Mouse (Mus musculus) inflammation-experienced regulatory T-cells, adult 6 months (primary cell): ENCODE results near the gene Rtl8a. TPM values are rescaled to one million over a fixed set of nuclear protein-coding genes. Genes with fewer than 3 reads are reported as not detected.
"Not testable (repeated sequence)": the region's sequence is repeated elsewhere in the genome, so short reads cannot be mapped to it uniquely, and the experiment has no call there.

ENCODE experiments used
- ATAC-seq: one replicate; pipeline ENCODE4 v1.8.0; 2017
- polyA plus RNA-seq, 3 experiments: library from polyadenylated mRNA; unstranded; fragments of 100-300 nt; shearing (Covaris generic); gene quantifications; one replicate each; pipeline ENCODE4 v1.2.1; 2017

The Rtl8a gene
- 10 to 100 TPM; 10.8 to 16.7 (median 12.2) TPM for polyA plus RNA-seq

DNA sequence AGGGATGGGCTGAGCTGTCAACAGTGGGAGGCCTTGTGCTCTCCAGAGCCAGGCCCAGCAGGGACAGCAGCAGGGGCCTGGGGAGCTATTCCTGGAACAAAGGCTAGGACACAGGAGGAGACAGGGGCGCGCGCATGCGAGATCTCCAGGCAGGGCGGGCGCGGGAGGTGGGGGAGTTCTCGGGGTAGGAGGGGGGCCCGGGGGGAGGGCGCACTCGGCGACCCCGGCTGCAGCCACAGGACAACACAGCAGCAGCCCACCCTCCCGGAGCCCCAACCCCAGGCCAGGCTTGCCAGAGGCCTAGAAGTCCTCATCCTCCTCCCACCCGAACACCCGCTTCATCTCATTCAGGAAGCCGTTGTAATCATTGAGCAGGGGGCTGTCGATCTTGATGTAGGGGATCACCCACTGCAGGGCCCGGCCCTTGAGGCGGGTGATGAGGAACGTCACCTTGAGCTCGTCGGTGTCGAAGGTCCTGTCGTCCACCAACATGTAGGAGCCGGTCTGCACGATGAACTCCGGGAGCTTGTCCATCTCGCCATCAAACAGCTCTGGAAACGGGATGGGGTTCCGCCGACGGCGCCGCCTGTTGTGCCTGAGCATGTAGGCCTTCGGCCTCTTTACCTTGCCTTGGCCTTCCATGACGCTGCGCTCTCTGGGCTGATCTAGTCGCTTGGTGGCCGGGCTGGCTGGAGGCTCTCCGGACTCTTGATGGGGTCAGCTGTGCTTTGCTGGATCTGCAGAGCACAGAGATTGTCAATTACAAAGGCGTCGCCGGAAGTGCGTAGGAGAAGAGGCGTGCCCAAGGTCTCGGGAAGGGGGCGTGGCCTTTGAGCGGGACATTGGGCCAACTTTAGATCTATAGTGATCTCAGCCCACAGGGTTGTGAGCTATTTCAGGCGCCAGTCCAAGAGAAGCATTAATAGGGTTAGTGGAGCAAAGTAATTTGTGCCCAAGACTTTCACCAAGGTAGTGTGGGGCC, at the start of gene Rtl8a:
Gene Rtl8a, minus strand, starts transcription at position 703 of the 982 bp plus-strand sequence.
- peak; percentile 98 for ATAC-seq

DNA sequence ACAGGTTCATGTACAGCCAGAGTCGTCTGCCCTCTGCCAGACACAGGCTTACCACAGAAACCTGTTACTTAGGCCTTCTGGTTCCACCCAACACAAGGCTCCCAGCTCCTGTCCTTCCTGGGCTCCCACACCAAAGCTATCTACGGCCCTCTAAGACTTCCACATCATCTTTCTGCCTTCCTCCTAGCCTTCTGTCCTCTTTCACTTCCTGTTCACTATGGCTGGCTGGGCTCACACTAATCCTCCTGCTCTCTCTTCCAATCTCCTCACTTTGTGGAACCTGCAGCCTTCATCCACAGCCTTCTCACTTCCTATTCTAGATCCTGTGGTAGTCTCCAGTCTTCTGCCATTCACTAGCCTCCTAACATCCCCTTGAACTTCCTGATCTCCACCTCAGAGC, 49.7 kb upstream of the Rtl8a start:
- ATAC-seq, result no peak

DNA sequence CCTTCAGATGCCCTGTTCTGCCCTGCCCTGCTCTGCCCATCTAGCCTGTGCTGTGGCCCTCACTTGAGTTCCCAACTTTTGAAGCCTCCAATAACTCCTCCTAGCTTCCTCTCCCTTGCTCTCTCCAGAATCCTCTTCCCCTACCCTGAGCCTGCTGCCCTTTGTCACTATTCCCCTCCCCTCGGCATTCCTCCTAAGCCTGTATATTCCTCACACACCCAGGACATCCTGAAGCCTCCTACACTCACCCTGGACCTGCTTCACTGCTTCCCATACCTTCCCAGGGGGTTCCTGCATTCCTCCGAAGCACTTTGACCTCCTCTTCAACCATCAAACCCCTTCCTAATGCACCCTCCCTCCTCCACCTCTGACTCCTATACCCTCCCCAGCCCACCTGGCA, 48.6 kb upstream of the Rtl8a start:
- no peak for ATAC-seq

DNA sequence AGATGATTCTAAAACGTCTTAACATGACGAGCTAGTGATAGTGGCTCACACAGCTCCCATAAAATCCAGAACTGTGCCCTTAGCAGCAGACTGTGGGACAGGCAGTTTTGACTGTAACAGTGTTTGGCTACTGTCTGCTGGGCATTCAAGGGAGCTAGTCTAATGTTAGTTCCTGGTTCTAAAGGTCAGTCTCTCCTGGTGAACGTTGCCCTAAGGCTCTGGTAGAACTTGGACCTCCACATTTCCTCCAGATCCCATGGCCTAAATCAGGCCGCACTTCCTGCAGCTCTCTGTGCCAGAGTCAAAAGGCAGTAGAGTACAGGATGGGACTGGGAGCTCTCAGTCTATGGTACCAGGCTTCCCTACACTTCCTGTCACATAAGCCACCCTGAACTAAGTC, 41.2 kb upstream of the Rtl8a start:
- ATAC-seq, result not testable (repeated sequence)

- ATAC-seq, result not testable (repeated sequence)
These were observed 39.2 kb upstream of the Rtl8a start for GRCm38 (mm10) chrX:53682650-53683049.

DNA sequence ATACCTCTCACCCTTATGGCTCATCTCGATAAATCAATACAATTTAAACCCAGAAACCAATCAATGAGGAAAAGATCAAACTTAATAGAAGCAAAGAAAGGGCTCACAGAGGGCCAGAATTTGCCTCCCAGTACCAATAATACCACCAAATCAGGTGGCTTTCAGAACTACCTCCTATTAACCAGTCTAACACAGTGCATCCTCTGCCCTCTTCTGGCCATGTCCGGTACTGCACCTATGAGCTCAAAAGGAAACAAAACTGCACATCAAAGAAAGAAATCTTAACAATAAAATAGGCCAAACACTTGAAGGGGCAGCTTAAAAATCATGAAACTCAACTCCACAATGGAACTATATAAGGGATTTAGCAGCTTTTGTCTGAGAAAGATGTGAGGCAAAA, 33.5 kb upstream of the Rtl8a start:
- peak; percentile 83 for ATAC-seq

- peak; percentile 23 for ATAC-seq
These were observed 27.2 kb upstream of the Rtl8a start for GRCm38 (mm10) chrX:53670696-53671095.

DNA sequence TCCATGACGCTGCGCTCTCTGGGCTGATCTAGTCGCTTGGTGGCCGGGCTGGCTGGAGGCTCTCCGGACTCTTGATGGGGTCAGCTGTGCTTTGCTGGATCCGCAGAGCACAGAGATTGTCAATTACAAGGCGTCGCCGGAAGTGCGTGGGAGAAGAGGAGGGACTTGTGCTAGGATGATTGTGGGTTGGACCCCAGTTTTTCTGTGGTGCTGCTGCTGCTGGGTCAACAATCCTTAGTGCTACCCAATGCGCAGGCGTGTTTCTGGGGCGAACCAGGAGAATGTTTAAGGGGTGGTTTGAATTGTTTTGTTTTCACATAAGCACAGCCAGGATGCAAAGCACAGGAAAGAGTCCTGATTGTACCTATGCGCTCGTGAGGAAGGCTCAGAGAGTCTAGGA, 26.8 kb upstream of the Rtl8a start, which contains the start of gene Rtl8b:
Gene Rtl8b, minus strand, starts transcription at position 115 of the 400 bp plus-strand sequence.
- peak; percentile 92 for ATAC-seq

GRCm38 (mm10) chrX:53669557-53670270, 26.2 kb upstream of the Rtl8a start:
- ATAC-seq, result peak; percentile 42

- peak; percentile 65 for ATAC-seq
These were observed 9.4 kb upstream of the Rtl8a start for GRCm38 (mm10) chrX:53652917-53653316.

DNA sequence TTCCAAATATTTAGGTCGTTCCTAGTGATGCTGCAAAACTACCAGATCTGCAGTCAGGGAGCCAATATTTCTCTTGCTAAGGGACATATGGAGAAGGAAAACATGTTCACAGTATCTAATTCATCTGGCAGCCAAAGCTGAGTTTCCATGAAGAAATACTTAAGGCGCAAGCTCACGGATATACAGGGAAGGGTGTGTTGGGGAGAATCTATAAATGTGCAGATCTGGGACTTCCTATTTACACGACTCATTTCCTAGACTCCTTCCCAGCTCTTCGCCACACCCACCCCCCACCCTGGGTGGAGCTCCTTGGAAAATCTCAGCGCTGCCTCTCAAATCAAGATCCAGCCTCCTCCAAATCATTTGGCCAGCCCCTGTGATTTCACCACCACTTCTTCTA, 2.4 kb upstream of the Rtl8a start:
- ATAC-seq, result no peak

DNA sequence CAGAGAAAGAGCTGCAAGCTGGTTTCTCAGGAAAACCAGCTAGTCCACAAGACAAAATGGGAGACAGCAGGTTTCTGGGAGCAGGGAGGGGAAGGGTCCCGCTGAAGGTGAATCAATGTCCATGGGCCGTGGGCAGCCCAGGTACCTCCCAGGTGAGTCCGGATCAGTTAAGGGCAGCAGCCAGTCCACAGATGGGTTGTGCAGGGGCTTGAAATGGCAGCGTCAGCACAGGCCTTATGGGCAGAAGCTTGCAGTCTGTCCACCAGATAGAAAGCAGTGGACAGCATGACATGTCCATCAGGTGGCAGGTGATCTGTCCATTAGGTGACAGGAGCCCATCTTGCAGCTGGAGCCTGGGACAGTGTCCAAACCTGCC, 890 bp downstream of the Rtl8a start:
- ATAC-seq, result not testable (repeated sequence)

GRCm38 (mm10) chrX:53638107-53638506, 5.4 kb downstream of the Rtl8a start:
- not testable (repeated sequence) for ATAC-seq

DNA sequence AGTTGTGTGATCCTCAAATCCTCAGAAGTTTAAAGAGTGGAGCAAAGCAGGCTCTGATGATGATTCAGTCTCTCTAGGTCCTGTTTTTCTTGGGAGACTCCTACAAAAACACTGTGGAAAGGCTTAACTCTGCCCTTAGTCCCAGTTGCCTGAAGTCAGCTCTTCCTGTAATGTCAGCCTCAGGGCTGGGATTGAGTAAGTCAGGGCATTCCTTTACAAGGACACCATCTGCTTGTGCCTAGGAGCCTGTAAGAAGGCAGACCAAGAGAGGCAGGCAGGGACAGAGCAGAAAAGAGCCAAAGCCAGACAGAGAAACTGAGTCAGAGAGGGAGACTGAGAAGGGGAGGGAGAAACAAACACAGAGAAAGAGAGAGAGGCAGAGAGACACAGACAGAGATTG, 32.1 kb downstream of the Rtl8a start:
- not testable (repeated sequence) for ATAC-seq

GRCm38 (mm10) chrX:53610571-53610970, 32.9 kb downstream of the Rtl8a start:
- peak; percentile 72 for ATAC-seq

DNA sequence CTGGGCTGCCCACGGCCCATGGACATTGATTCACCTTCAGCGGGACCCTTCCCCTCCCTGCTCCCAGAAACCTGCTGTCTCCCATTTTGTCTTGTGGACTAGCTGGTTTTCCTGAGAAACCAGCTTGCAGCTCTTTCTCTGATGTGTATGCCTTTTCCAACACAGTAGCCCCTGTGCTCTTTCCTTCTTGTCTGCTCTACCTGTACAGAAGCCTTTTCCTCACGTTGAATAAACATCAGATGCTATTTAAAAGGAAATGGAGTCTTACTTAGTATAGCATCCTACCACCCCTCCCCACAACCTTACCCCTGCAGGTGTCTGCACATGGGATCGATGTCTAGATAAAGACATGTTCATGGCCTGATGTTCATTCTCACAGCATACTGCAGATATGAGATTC, 34.6 kb downstream of the Rtl8a start, which contains the start of gene Gm14597:
Gene Gm14597, minus strand, starts transcription at position 101 of the 400 bp plus-strand sequence.
- not testable (repeated sequence) for ATAC-seq

DNA sequence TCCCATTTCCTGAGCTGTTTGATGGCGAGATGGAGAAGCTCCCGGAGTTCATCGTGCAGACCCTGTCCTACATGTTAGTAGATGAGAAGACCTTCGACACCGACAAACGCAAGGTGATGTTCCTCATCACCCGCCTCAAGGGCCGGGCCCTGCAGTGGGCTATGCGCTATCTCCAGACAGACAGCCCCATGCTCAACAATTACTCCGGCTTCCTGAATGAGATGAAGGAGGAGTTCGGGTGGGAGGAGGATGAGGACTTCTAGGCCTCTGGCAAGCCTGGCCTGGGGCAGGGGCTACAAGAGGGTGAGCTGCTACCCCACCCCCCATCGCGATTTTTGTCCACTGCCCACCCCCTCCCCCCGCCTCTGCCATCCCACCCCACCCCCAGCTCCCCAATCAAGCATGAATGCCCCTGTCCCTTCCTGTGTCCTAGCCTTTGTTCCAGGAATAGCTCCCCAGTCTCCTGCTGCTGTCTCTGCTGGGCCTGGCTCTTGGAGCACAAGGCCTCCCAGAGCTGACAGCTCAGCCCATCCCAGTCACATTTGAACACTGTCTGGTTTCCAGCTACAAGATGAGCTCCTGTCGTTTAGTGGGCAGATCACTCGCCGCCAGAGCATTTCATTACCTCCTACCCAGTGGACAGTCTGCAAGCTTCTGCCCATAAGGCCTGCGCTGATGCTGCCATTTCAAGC, 35.2 kb downstream of the Rtl8a start:
- peak; percentile 8 for ATAC-seq

GRCm38 (mm10) chrX:53607242-53608121, 36.0 kb downstream of the Rtl8a start, which contains the start of gene Rtl8c:
Gene Rtl8c (plus strand): TSS chrX:53608032.
- ATAC-seq, result peak; percentile 86

- not testable (repeated sequence) for ATAC-seq
These were observed 37.3 kb downstream of the Rtl8a start for GRCm38 (mm10) chrX:53606176-53606575.

DNA sequence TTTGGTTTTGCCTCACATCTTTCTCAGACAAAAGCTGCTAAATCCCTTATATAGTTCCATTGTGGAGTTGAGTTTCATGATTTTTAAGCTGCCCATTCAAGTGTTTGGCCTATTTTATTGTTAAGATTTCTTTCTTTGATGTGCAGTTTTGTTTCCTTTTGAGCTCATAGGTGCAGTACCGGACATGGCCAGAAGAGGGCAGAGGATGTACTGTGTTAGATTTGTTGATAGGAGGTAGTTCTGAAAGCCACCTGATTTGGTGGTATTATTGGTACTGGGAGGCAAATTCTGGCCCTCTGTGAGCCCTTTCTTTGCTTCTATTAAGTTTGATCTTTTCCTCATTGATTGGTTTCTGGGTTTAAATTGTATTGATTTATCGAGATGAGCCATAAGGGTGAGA, 43.5 kb downstream of the Rtl8a start:
- peak; percentile 68 for ATAC-seq
